Mouse (Mus musculus) spleen, postnatal 14 days (tissue): ENCODE results near the gene Aifm2.

Source experiments
- DNase-seq, 2 experiments: peaks; one replicate each; pipeline ENCODE4 v3.0.0; 2021 to 2022; ENCODE audit warnings: low spot score in 2 of 2

Aifm2 gene

DNA sequence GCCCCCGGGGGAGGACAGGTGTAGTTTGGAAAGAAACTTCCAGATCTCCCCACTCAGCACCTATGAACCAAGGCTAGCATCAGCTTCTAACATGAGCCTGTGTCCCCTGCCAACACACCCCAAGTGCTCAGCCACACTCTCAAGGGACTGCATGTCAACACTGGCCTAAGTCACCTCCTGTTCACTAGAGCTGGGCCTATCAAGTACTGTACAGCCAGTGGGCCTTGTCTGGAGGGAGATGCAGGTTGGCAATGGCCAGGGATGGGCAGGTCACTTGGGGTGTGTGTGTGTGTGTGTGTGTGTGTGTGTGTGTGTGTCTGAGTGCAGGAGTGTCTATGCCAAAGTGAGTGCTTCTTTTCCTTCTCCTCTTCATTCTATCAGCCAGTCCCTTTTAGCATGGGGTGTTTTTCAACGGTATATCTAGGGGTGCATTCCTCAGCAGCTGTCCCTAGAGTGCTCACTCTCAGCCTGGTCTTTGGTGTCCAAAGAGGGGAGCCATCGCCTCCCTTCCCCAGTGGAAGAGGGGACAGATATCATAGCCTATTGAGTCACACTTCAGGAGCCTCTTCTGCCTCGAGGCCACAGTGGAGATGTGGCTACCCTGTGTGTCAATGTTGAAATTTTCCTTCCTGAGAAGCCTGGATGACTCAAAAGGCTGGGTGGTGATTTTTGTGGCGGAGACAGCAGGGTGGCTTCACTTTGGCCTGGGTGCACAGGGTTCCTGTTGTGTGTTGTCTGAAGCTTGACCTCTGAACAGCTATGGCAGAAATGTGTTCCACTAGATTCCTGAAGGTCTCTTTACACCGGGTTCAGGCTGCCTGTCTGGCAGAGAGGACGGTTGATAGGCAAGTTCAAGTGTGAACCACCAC lies 1.2 kb downstream of the Aifm2 start:
- no peak for DNase-seq

DNA sequence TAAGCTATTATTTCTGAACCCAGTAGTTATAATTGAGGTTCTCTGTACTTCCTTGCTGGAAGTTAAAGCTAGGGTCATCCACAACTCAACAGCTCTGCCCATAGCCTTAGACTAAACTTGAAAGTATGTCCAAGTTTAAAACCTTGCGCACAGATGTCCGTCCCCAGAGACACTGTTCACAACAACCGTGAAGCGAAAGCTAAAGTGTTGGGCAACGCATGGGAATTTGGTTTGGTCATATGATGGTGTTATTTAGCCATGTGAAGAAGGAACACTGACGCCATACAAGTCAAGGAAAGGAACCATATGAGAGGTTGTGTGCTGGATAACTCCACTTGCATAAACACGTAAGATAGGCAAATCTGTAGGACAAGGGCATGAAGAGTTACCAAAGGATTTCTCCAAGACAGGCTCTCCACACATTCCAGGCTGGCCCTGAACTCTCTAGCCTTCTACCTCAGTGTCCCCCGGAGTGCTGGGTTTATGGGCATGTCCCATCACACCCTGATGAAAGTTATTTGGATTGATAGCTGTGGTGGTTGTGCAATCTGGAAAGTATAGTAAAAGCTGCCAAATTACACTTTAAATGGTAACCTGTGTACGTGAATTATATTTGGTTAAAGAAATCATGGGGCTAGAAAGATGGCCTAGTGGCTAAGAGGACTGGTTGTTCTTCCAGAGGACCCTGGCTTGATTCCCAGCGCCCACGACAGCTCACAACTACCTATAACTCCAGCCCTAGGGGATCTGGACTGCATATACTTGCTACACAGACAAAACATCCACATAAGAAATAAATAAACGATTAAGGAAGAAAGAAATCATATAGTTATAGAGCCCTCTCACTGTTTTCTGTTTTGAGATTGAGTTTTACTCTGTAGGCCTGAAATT lies 2.6 kb downstream of the Aifm2 start:
- no peak for DNase-seq

DNA sequence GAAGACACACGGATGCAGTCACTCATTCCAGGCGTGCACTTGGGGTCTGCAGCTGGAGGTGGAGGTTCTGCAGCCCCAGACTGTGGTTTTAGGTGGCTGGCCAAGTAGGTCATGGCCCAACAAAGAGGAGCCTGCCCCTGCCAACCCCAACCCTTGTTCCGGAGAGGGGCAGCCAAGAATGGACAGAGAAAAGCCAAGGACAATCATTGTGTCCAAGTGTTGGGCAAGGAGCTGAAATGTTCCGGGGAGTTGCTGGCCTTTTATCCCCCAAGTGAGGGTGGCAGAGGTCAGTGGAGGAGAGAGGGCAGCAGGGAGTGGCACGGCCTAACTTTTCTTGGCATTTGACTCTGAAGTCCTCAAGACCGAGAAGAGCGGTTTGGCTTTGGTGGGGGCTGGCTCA lies 5.3 kb downstream of the Aifm2 start:
- no peak for DNase-seq

DNA sequence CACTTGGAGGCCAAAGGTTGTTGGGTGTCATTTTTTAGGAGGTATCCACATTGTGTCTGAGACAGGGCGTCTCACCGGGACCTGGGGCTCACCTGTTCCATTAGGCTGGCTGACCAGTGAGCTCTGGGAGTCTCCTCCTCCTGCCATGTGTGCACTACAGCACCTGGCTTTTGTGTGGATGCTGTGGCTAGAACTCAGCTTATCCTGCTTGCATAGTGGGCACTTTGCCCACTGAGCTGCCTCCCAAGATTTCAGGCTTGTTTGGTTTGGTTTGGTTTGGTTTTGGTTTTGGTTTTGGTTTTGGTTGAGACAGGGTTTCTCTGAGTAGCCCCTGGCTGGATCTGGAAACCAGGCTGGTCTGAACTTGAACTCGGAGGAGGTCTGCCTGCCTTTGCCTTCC lies 7.2 kb downstream of the Aifm2 start:
- no peak for DNase-seq

DNA sequence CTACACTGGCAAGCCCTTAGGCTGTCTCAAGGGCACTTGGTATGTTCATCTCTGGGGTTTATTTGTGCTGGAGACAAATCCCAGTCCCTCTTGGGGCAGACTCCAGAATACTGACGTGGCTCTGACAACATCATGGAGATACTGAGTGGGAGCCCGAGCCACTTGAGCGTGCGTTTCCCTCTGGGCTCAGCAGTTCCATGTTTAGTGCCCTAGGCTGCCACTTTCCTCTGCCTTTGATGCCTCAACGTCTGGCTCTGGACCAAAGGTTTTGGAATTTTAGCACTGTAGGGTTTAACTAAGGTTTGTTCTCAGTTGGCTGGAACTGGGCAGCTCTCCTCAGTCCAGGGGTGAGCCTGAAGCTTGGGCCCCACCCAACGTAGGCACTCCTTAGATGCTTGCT lies 8.2 kb downstream of the Aifm2 start:
- DNase-seq: no peak

DNA sequence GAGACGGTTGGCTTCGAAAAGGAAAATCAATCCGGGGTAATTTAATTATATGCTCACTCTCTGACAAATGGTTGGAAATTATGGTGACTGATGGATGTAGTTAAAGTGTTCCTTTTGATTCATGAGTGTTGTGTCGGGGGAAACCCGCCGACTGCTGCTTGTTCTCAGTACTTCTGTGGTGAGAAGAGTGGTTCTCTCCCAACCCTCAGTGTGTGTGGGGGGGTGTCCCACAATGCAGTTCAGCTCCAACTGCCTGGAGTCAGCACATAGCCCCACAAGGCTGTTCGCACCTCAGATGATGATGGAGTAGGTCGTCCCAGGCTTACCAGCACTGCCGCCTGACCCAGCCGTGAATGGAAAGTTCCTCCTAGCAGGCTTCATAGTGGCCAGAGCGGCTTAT lies 14.1 kb downstream of the Aifm2 start:
- no peak for DNase-seq

DNA sequence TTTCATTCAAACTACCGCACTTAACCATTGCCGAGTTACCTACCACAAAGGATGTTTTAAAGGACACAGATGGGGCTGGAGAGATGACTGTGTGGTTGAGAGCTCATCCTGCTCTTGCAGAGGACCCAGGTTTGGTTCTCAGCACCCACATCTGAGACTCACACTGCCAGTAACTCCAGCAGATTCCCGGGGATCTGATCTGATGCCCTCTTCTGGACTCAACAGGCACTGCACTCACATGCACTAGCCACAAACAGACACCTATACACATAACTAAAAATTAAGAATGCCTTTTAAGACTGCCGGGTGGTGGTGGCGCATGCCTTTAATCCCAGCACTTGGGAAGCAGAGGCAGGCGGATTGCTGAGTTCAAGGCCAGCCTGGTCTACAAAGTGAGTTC lies 15.1 kb downstream of the Aifm2 start:
- DNase-seq: no peak

DNA sequence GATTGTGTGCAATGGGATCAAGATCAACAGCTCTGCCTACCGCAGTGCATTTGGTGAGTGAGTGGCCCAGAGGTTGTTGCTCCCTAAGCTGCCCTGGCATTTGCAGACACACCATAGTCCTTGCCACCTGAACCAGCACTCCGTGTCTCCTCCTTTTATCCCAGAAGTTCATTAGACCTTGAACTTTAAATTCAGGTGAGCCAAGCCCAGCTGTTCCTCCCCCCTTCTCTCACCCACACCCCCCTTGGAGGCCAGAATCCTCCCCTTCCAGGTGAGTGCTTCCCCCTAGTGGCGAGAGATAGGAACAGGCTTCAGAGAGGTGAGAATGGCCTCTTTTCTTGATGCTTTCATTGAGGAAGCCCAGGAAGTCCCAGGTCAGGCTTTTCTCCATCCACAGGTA lies 19.3 kb downstream of the Aifm2 start:
- no peak for DNase-seq

DNA sequence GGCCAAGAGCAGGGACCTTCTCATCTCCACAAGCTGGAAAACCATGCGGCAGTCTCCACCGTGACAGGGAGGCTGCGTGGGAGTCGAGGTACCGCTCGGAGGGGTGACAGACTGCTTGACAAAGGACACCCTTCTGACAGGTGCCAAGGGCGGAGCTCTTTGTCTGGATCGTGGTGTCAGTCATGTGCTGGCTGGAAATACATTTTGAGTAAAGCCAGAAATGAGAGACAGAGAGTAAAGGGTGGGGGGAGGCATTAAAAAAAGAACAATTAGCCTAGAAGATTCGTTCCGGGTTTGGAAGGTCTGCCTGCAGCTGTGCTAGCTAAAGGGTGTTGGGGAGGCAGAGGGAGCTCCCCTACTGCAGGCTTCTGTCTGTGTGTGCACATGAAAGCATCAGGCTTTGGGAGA lies 21.6 kb downstream of the Aifm2 start:
- no peak for DNase-seq

DNA sequence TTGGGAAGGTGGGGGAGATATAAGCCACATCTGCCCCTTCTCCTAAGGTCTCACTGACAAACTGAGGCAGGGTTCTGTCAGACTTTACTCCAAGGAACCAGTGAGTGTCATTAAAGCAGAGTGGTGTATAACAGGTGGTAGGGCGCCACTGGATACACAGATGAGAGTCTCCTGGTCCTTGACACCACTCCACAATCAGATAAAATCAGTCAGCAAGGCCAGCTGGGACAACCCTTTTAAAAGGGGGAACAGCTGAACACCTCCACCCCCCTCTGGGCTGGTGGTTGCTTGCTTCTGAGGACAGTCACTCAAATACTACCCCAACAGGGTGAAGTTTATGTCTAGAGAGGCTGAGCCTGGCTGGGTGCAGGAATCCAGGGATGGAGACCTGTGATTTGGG lies 22.5 kb downstream of the Aifm2 start:
- no peak for DNase-seq

DNA sequence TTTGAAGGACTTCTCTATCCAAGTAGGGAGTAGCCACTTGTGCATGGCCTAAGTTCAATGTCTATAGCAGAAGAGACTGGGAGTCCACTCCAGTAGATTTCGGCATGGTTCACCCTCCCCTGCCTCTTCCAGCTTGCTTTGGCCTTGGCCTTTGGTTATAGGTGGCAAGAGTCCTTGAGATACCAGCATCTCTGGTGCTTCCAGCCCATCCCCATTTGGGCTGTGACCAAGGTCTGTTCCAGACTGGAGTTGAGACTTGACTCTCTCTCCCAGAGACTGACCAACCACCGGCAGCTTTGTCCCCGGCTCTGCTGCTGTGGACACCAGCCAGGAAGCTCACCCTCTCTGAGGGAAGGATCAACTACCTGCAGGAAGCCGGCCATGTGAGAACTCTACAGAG lies 23.1 kb downstream of the Aifm2 start:
- no peak for DNase-seq

DNA sequence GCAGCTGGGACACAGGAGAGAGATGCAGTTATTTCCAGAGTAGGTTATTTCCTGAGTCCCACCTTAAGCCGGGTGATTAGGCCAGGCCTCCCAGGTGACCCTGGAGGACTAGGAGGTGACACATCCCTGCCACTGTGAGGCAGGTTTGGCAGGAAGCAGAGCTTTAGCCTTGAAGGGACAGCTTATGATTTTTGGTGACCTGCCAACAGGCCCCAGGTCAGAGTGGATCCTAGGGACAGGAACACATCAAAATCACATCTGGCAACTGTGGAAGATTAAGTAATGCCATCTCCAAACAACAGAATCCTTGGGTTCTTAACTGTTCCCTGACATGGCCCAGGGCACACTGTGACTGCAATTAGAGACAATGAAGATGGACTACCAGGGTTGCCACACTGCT lies 26.2 kb downstream of the Aifm2 start:
- no peak for DNase-seq

DNA sequence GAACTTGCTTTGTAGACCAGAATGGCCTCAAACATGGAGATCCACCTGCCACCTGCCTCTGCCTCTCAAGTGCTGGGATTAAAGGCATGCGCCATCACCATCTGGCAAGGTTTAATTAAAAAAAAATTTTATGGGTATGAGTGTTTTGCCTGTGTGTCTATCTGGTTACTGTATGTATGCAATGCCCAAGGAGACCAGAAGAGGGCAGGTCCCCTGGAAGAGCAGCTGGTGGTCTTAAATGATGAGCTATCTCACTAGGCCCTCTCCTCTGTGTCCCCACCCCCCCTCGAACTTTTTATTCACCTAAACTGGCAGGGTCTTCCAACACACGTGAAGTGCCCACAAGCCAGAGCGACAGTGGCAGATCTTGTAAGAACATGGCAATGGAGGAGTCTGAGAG lies 26.8 kb downstream of the Aifm2 start:
- DNase-seq: no peak

DNA sequence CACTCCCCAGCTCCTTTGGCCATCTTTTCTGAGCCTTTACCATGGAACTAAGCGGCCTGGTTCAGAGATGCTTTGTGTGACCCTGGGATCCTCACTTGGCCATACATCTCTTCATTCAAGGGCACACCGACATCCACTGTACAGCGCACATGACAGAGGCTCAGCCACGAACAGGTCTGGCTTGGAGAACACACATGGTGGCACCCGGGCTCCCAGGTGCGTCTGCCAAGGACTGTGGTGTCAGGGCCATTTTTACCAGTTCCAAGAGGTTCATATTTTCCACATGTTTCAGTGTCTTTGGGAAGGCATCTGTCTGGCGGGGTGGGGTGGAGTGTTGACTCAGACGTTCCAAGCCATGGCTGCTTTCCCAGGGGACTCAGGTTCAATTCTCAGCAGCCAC lies 27.3 kb downstream of the Aifm2 start:
- no peak for DNase-seq

DNA sequence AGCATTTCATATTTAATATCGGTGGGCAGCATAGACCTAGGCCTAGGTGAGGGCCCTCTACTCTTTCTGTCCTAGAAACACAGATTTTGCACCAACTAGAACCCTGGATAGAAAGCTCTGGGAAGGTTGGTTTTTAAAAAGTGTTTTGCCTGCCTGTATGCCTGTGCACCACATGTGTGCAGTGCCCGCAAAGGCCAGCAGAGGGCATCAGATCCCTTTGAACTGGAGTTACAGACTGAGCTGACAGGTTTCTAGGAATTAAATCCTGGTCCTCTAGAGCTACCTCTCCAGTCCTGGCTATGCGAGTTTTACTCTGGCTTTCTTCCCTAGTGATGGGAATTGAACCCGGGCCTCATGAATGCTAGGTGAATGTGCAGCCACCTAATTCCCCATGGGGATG lies 30.1 kb downstream of the Aifm2 start:
- peak in 1 of 2 experiments; percentile 11 for DNase-seq

DNA sequence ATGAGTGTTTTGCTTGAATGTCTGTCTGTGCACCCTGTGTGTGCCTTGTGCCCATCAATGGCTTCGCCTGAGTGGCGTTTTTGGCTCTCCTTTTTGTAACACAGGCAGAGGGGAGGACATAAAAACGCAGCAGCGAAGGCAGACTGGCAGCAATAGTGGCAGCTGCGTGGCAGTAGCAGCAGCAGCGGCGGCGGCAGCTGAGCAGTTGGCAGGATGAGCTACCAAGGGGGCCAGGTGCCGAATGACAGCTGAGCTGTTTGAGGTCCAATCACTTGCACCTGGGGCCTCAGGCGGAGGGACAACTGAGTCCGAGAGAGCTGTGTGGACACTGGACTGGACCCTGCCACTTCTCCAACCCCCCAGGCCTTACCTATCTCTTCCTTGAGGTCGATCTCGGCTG lies 32.2 kb downstream of the Aifm2 start:
- DNase-seq: no peak

DNA sequence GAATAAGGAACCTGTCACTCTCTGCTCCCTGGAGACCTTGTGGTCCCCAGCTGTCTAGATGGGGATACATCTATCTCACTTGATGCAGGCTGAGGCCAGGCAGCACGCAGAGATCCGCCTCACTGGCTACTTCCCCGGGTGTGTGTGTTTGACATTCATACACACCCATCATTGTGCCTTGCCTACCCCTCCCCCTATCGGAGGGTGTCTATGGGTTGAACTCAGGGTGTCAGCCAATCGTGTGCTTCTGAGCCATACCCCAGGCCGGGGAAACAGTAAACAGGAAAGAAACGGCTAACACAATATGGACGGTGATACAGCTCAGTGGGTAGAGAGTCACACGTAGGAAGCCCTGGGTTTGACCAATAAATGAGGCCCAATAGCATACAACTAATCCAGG lies 35.0 kb downstream of the Aifm2 start:
- DNase-seq: no peak

DNA sequence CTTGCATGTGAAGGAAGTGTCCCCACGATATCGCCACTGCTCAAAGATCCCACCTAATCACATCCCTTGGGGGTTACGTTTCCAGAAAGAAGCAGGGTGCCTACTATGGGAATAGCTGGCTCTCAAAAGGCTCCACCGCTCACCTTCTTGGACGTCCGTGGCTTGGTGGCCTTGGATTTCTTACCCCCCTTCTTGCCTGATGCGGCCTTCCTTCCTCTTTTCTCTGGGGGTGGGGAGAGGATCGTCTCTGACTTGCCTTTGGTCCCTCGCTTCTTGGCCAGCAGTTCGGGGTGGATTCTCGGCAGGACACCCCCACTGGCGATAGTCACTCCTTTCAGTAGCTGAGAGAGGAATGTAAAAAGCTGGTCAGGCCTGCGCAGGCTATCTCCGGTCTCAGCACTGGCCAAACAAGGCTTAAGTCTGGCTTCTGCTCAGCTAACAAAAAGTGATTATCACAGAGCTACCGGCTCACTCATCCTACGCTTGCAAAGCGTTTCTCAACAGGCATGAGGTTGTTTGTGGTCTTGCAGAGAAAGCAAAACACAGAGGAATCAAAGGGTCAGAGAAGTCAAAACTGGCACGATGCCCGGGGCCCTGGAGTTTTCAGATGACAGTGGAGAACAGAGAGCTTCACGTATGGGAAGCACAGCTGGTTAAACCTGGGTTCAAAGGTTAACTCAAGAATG lies 36.6 kb downstream of the Aifm2 start:
- DNase-seq: no peak

DNA sequence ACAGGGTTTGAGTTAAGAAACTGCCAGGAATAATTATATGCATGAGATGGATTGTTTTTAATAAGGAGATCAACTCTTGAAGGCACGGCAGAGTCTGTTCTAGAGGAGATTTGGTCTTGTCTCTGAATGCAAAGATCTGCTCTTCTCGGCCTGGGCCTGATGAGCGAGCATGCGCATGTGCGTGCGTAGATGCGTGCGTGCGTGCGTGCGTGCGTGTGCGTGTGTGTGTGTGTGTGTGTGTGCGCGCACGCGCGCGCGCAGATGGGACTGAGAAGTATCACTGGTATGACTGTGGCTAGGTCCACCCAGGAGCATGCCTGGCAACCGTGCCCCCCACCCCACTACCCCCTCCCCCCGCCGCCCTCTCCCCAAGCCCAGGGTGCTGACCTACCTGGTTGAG lies 38.0 kb downstream of the Aifm2 start:
- no peak for DNase-seq

DNA sequence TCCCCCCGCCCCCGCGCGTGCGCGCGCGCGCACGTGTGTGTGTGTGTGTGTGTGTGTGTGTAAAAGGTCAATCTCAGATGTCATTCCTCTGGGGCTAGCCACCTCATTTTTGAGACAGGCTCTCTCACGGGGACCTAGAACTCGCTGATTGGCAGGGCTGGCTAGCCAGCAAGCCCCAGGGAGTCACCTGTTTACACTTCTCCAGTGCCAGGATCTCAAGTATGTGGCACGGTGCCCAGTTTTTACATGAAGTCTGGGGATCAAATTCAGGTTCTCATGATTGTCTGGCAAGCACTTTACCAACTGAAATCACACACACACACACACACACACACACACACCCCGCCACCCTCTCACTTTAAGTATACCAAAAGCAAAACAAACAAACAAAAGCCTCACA lies 42.0 kb downstream of the Aifm2 start:
- DNase-seq: no peak

DNA sequence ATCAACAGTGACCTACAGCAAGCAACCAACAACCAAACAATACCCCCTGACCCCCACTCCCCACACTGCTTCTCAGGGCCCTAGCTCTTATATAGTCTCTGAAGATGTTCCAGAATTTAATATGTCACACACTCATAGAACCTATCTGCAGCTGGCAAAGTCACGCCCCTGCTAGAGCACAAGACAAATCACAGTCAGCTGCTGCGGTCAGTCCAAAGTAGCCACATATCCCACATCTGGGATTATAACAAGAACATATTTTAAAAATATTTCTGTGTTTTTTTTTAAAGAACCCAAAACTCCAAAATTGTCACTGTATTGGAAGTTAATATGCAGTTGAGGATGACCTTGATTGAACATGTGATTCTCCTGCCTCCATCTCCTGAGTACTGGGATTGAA lies 43.8 kb downstream of the Aifm2 start:
- no peak for DNase-seq

DNA sequence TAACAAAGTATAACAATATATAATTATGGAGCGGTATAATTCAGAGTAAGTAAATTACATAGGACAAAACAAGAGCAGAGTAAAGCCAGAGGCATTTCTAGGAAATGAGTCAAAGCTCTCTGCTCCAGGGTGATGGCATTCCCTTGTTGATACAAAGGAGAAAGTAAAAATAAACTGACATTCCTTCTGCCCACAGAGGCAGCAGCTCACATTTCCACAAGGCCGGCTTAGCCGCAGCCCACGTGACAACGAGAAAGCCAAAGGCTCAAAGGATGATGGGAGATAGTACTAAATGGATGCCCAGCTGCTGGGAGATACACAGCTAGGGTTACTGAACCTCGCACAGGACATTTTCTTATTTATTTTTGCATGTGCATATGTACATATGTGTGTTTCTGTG lies 44.8 kb downstream of the Aifm2 start:
- DNase-seq: no peak

DNA sequence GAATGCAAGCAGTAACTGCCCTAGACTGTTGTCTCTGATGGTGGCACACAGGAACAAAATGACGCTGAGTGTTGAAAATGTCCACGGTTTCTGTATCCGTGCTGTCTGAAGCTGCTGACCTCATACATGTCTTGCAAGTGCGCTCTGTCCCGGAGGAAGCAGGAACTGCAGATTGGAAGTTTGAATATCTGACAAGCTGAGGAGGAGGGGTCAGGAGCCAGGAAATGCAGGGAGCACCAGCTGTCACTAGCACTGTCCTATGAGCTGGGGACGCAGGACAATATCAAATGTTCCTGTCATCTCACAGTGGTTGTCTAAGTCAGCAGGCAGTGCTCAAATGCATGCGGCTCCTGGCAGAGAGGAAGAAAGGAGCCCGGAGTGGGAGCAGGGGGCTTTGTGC lies 49.6 kb downstream of the Aifm2 start:
- no peak for DNase-seq
